Comparison of ENCODE assay signal across 10 mouse cellular contexts in genomic region chr14:55271158-55271557, GRCm38 (mm10). TPM values are rescaled to one million over a fixed set of nuclear protein-coding genes. Genes with fewer than 3 reads are reported as not detected.
DNase-seq lines count a peak whose midpoint lies in the region.
"Had no signal": no experiment of that assay in that cellular context is flagged by ENCODE, and none has a peak within 500 bp of the region (broad histone marks: within the 10 kb centered on the region; RNA-seq: fewer than 3 reads in every experiment).

No protein-coding gene starts in this region.

- no peak overlapping the region for H3K27ac ChIP-seq in forebrain, embryonic 10.5 days
- H3K27ac ChIP-seq: limb, embryonic 12.5 days had no signal

- no peaks in the 10 kb centered on the region for H3K27me3 ChIP-seq in forebrain, embryonic 10.5 days (ENCODE audit: poor library complexity, severe bottlenecking)
- H3K27me3 ChIP-seq: limb, embryonic 12.5 days had no signal

- WGBS in forebrain, embryonic 10.5 days: 77% methylated on average over 3 of the region's 3 CpGs

- H3K4me1 ChIP-seq in forebrain, embryonic 10.5 days: no peaks in the 10 kb centered on the region
- H3K4me1 ChIP-seq: limb, embryonic 12.5 days had no signal

- H3K4me3 ChIP-seq in forebrain, embryonic 10.5 days: no peak overlapping the region
- H3K4me3 ChIP-seq: limb, embryonic 12.5 days had no signal

- peak; percentile 5 to 27 for DNase-seq in heart, adult 9 months (ENCODE audit: low spot score in 2 of 2)
- DNase-seq in heart, postnatal 25 days (ENCODE audit: low spot score): no peak
- DNase-seq in ES-CJ7 (ENCODE audit: low read depth, low spot score): peak; percentile 49
- peak; percentile 15 for DNase-seq in c-Kit-positive CD71-positive TER-119-negative erythroid progenitor cells, embryonic 14.5 days (ENCODE audit: low read depth)
- peak; percentile 46 to 79 for DNase-seq in heart, postnatal 14 days
- DNase-seq in left cerebral cortex, adult 18-20 months (ENCODE audit: low spot score in 2 of 2): peak; percentile 78 to 84
- peak; percentile 22 for DNase-seq in retina, adult 2 months (ENCODE audit: low read depth, low spot score)
- no peak for DNase-seq in forebrain, embryonic 10.5 days (ENCODE audit: extremely low spot score, low spot score)

- H3K36me3 ChIP-seq in forebrain, embryonic 10.5 days (replicated peaks): no peaks in the 10 kb centered on the region
- H3K36me3 ChIP-seq: limb, embryonic 12.5 days had no signal

- no peaks in the 10 kb centered on the region for H3K9me3 ChIP-seq in forebrain, embryonic 10.5 days
- H3K9me3 ChIP-seq: limb, embryonic 12.5 days had no signal

- intact Hi-C loops in heart, postnatal 25 days (cut with DNase I): loop anchor here (1.0 to 10.0 kb wide), 2 partner anchors 167 to 264 kb away; no protein-coding TSS in a partner anchor
- intact Hi-C loops in heart, postnatal 14 days (cut with DNase I): loop anchor here (1.0 to 10.0 kb wide), 2 partner anchors 167 to 264 kb away; no protein-coding TSS in a partner anchor

RNA-seq across cellular contexts. Expression of gene Dhrs2, which starts 49.4 kb away (rescaled TPM):
- not detected for total RNA-seq in heart, postnatal 25 days (2021)
- total RNA-seq in heart, postnatal 14 days (2021): not detected
- total RNA-seq in left cerebral cortex, adult 18-20 months (2021): not detected
- not detected in 2 replicates for polyA plus RNA-seq in forebrain, embryonic 10.5 days (2016; fragmentation: Nextera tagmentation; extraction: Ambion mirVana)
- total RNA-seq: adrenal gland, postnatal 4 days had no signal

Comparison
In these comparisons a context has a peak if more than half of its experiments do, and no peak if none do; other contexts are left out.
1. DNase-seq: peak in heart, adult 9 months (2 of 2), ES-CJ7 (single experiment), c-Kit-positive CD71-positive TER-119-negative erythroid progenitor cells, embryonic 14.5 days (single experiment), heart, postnatal 14 days (2 of 2), left cerebral cortex, adult 18-20 months (2 of 2) and retina, adult 2 months (single experiment); none in heart, postnatal 25 days (single experiment) and forebrain, embryonic 10.5 days (single experiment).